Mouse (Mus musculus) midbrain, embryonic 11.5 days (tissue): ENCODE data around the gene Ctnna3. TPM values are rescaled to one million over a fixed set of nuclear protein-coding genes. Genes with fewer than 3 reads are reported as not detected.
A peak's percentile ranks its signal among the peaks of the same experiment; 100 is the strongest.

Experiments used
- ATAC-seq: fragments of 200-750 bp; cut with Nextera tagmentation; 2 replicates; pipeline ENCODE4 v1.8.0; 2017; ENCODE audit warnings: moderate TSS enrichment, moderate library complexity; ENCODE audit not compliant: low FRiP score
- DNase-seq: peaks from one replicate; pipeline ENCODE4 v3.0.0; 2015; ENCODE audit warnings: low spot score; ENCODE audit errors: missing footprints
- H3K27ac ChIP-seq: fragments of 300-500 bp; sonication (generic); 2 replicates; pipeline ENCODE4 v1.5.1; 2014; ENCODE audit warnings: low read depth, low read length
- H3K27me3 ChIP-seq: fragments of 300-500 bp; sonication (generic); 2 replicates; pipeline ENCODE4 v1.6.1; 2014; ENCODE audit warnings: mild to moderate bottlenecking, low read length, moderate library complexity, mixed read lengths; ENCODE audit not compliant: control insufficient read depth, insufficient read depth
- H3K36me3 ChIP-seq: fragments of 300-500 bp; sonication (generic); 2 replicates; pipeline ENCODE4 v1.6.1; 2014; ENCODE audit warnings: mild to moderate bottlenecking, low read length, moderate library complexity, mixed read lengths; ENCODE audit not compliant: control insufficient read depth, insufficient read depth
- H3K4me1 ChIP-seq: fragments of 300-500 bp; sonication (generic); 2 replicates; pipeline ENCODE4 v1.6.1; 2014; ENCODE audit warnings: low read length; ENCODE audit not compliant: control insufficient read depth, insufficient read depth
- H3K4me2 ChIP-seq: fragments of 300-500 bp; sonication (generic); 2 replicates; pipeline ENCODE4 v1.6.1; 2014; ENCODE audit warnings: mild to moderate bottlenecking, moderate library complexity
- H3K4me3 ChIP-seq: fragments of 300-500 bp; sonication (generic); 2 replicates; pipeline ENCODE4 v1.5.1; 2014; ENCODE audit warnings: low read depth, low read length
- H3K9ac ChIP-seq: fragments of 300-500 bp; sonication (generic); 2 replicates; pipeline ENCODE4 v1.6.1; 2014; ENCODE audit warnings: low read length
- H3K9me3 ChIP-seq: fragments of 300-500 bp; sonication (generic); 2 replicates; pipeline ENCODE4 v1.6.1; 2016; ENCODE audit warnings: low read length; ENCODE audit not compliant: control insufficient read depth
- WGBS: fragments of 180-500 bp; shearing (Covaris S2); extraction: QIAGEN DNeasy Blood & Tissue Kit; methylation state at CpG from one replicate; pipeline ENCODE4 v1.1.7; 2014; 5-methylcytosine and 5-hydroxymethylcytosine counted together
- polyA plus RNA-seq: library from polyadenylated mRNA; unstranded; fragments of >200 nt; fragmentation: Nextera tagmentation; extraction: Ambion mirVana; gene quantifications from 2 replicates; pipeline ENCODE4 v1.2.1, GENCODE M21; 2014

The Ctnna3 gene
- polyA plus RNA-seq, 1 experiment from 2014 or later = not detected

DNA sequence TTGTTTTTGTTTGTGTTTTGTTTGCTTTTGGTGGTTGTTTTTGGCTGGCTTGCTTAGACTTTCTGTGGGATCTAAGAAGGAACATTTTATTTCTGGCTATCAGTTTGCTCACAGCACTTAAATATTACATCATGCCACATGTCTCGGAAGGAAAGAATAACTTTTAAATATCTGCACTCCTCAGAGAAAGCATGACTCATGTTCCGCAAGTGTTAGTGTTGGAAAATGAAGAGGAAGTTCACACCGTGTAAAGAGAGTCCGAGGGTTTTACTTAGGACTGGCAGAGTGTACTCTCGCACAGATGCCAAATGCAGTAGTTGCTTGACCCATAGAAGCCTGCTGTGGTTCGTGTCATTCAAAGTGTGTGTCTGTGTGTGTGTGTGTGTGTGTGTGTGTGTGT, 619.3 kb downstream of the Ctnna3 start:
- WGBS = 94% methylated on average over 6 of the region's 6 CpGs
- no peaks in the 10 kb centered on the region for H3K27me3 ChIP-seq
- H3K36me3 ChIP-seq = no peaks in the 10 kb centered on the region
- DNase-seq (no peak), ATAC-seq (no peak)
- H3K9me3 ChIP-seq = no peaks in the 10 kb centered on the region
- no peak overlapping the region for H3K4me3 ChIP-seq
- no peaks in the 10 kb centered on the region for H3K4me1 ChIP-seq
- no peak overlapping the region for H3K27ac ChIP-seq
- no peak overlapping the region for H3K4me2 ChIP-seq
- H3K9ac ChIP-seq = no peak overlapping the region

DNA sequence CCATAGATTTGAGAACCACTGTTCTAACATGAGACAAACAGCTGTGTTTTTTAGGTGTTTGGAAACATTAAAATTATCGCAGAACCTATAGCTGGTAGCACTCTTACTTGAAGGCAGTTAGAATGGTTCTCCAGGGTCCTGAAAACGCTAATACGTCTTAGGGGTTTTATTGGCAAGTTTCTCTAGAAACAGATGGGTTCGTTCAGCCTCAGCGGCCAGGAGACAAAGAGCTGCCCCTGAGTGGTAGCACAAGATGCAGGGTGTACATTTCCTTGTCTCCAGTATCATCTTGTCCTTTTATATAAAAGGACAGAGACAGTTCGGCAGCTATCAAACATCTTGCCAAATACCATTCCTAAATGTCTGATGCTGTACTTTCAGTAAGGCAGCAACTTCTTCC, 620.0 kb downstream of the Ctnna3 start:
- no peak for ATAC-seq
- WGBS = 81% methylated on average over 6 of the region's 6 CpGs
- Histone ChIP-seq H3K4me2 (no peak overlapping the region), H3K4me3 (no peak overlapping the region), H3K9ac (no peak overlapping the region), H3K36me3 (no peaks in the 10 kb centered on the region), H3K27me3 (no peaks in the 10 kb centered on the region), H3K27ac (no peak overlapping the region), H3K9me3 (no peaks in the 10 kb centered on the region), H3K4me1 (no peaks in the 10 kb centered on the region)
- DNase-seq = no peak

DNA sequence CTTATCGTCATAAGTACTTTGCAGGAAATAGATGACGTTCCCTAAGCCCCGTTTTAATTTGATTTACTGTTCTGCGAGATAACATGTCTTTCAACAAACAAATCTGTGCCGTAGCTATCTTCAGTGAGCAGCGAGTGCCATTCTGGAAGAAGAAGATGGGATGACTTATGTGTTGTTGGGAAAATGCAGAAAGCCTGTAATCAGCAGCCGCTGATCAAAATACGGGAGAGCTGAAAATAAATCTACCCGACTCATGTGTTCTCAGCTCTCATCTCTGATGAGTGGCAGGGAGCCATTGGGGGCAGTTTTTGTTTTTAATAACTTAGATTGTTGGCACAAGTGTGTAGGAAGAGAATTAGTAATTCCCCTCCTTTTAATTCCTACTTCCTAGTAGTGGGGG, 633.8 kb downstream of the Ctnna3 start:
- no peaks in the 10 kb centered on the region for H3K27me3 ChIP-seq
- DNase-seq (no peak), ATAC-seq (no peak)
- H3K9ac ChIP-seq = no peak overlapping the region
- no peak overlapping the region for H3K27ac ChIP-seq
- WGBS = 94% methylated on average over 9 of the region's 9 CpGs
- no peak overlapping the region for H3K4me2 ChIP-seq
- no peaks in the 10 kb centered on the region for H3K36me3 ChIP-seq
- no peaks in the 10 kb centered on the region for H3K4me1 ChIP-seq
- no peak overlapping the region for H3K4me3 ChIP-seq
- no peaks in the 10 kb centered on the region for H3K9me3 ChIP-seq

DNA sequence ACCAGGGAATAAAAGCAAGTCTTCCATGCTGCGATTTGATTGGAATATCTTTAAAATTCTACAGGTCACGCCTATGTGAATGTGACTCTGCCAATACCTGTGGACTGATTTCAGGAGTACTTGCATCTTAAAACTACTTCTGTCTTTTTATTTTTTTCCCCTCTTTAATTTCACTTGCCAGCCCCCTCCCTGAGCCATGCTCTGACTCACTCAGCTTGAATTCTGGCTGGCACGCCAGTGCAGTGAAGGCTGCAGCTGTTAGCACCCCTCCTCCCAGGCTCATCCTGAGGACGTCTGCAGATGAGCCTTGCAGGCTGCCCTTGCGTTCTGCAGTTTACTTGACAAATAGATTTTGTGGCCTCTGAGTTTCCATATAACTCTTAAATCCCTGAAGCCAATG, 646.0 kb downstream of the Ctnna3 start:
- DNase-seq = no peak
- Histone ChIP-seq H3K4me2 (no peak overlapping the region), H3K4me1 (0 out of 2 replicates have a peak, but pooled peaks cover 3% of the 10 kb centered on the region), H3K27me3 (no peaks in the 10 kb centered on the region), H3K36me3 (no peaks in the 10 kb centered on the region), H3K9ac (no peak overlapping the region), H3K9me3 (no peaks in the 10 kb centered on the region), H3K27ac (no peak overlapping the region), H3K4me3 (no peak overlapping the region)
- 37% methylated on average over 5 of the region's 5 CpGs for WGBS
- no peak for ATAC-seq

DNA sequence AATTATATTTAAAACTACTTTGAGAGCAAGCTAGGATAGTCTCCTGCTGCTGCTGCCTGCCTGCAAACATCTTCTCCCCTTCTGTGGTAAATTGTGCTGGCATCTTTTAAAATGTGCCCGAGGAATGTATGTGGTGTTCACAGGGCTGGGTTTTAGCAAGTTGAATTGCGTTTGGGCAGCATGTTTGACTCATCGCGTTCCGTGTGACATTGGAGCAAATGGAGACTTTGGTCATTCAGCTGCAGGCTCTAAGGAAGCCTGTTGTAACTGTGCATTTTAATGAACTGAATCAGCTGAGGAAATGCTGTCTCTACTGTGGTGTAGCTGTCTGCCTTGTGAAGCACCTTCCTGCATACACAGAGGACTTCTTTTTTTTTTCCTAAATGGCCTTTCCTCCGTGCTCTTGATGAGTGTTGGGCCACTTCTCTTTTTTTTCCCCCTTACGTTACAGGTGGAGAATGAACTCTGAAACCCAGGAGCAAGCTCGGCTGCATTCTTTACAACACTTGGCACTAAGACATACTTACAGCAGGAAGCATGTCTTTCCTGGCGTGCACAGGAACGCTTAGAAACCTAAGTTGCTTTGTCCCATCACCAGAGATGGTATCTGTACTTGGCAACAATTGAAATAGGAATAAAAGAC, 646.6 kb downstream of the Ctnna3 start:
- Histone ChIP-seq H3K27ac (no peak overlapping the region), H3K4me3 (no peak overlapping the region), H3K36me3 (no peaks in the 10 kb centered on the region), H3K4me1 (0 out of 2 replicates have a peak, but pooled peaks cover 3% of the 10 kb centered on the region), H3K4me2 (no peak overlapping the region), H3K27me3 (no peaks in the 10 kb centered on the region), H3K9ac (no peak overlapping the region), H3K9me3 (no peaks in the 10 kb centered on the region)
- ATAC-seq (no peak), DNase-seq (no peak)
- WGBS = 60% methylated on average over 10 of the region's 10 CpGs

DNA sequence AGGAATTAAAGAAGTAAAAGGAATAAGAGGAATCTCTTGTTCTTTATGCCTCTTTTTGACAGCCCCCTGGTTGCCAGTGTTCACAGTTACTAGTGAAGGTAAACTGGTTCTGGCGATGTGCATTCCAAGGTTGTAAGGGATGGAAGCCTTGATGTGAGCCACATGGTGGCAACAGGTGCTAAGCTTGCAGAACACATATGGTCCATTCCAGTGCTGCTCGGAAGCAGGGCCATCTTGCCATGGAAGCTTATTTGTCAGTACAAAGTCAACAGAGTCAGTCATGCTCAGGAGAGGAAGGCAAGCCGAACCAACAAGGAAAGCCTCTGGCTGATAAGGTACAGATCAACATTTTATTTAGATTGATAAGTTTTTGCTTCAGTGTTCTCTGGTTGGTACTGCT, 652.4 kb downstream of the Ctnna3 start:
- Histone ChIP-seq H3K9me3 (no peaks in the 10 kb centered on the region), H3K4me1 (peaks cover 5% of the 10 kb centered on the region), H3K27ac (no peak overlapping the region), H3K36me3 (no peaks in the 10 kb centered on the region), H3K9ac (no peak overlapping the region), H3K27me3 (no peaks in the 10 kb centered on the region), H3K4me2 (no peak overlapping the region), H3K4me3 (no peak overlapping the region)
- no peak for ATAC-seq
- 87% methylated on average over 3 of the region's 3 CpGs for WGBS
- DNase-seq = no peak

DNA sequence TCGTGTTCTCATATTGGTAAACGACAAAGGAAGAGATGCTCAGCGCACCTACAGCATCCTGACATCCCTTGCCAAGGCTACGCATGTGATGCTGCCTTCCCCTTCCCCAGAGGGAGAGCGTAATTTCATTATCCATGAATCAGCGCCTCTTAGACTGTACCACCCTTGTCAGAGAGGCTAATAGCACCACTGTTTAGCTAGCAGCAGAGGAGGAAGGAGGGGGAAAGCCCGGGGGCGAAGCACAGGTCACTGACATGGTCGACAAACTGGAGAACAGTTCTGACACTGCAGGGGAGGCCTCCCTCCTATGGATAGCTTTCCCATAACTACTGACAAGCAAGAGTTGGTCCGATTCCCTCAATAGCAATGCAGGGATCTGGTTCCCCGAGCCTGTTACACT, 653.9 kb downstream of the Ctnna3 start:
- Histone ChIP-seq H3K4me1 (peaks cover 7% of the 10 kb centered on the region), H3K4me2 (no peak overlapping the region), H3K4me3 (no peak overlapping the region), H3K27ac (no peak overlapping the region), H3K9me3 (no peaks in the 10 kb centered on the region), H3K36me3 (no peaks in the 10 kb centered on the region), H3K9ac (no peak overlapping the region), H3K27me3 (peaks cover 9% of the 10 kb centered on the region)
- WGBS = 65% methylated on average over 11 of the region's 11 CpGs
- DNase-seq = no peak
- ATAC-seq = no peak

DNA sequence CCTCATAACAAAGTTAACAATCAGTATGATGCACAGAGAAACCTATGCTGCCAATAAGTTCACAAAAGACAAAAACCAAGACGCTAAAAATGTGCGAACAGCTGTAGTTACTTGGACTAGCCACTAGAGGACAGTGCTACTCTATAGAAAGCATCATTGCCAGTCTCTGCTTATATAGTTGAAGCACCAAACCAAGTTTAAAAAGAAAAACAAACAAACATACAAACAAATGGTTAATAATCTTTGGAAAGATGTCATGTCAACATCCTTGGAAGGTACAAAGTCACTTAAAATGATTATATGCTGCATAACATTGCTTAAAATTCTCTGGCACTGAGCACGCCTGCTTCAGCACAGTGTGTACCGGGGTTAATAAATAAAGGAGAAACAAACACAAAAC, 654.6 kb downstream of the Ctnna3 start:
- Histone ChIP-seq H3K27ac (no peak overlapping the region), H3K27me3 (peaks cover 13% of the 10 kb centered on the region), H3K4me1 (peaks cover 7% of the 10 kb centered on the region), H3K9me3 (no peaks in the 10 kb centered on the region), H3K4me2 (no peak overlapping the region), H3K4me3 (no peak overlapping the region), H3K9ac (no peak overlapping the region), H3K36me3 (no peaks in the 10 kb centered on the region)
- DNase-seq (peak; percentile 91), ATAC-seq (no peak)
- 46% methylated on average over 4 of the region's 4 CpGs for WGBS

DNA sequence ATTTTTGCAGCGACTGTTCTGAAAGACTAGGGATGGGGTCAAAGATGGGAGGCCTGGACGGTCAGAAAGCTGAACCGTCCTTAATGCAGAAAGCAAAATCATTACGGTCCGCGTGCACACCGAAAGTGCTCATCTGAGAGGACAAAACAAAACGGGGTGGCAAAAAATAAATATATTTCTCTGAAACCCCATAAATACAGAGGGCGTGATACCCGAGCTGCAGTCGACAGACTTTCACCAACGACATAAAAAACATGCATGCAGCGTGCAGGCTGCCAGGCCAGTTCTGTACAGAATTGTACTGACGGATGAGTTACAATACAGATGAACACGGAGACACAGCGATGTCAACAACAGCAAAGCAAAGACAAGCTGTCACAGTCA, 656.3 kb downstream of the Ctnna3 start:
- WGBS = 65% methylated on average over 16 of the region's 16 CpGs
- H3K36me3 ChIP-seq = no peaks in the 10 kb centered on the region
- peaks cover 13% of the 10 kb centered on the region for H3K27me3 ChIP-seq
- peaks cover 7% of the 10 kb centered on the region for H3K4me1 ChIP-seq
- H3K27ac ChIP-seq = no peak overlapping the region
- H3K4me2 ChIP-seq = peak overlapping the region; percentile 70; the same call in 1 of the 2 replicates
- H3K9me3 ChIP-seq = no peaks in the 10 kb centered on the region
- H3K9ac ChIP-seq = no peak overlapping the region
- no peak overlapping the region for H3K4me3 ChIP-seq
- ATAC-seq = no peak
- no peak for DNase-seq
